Mouse (Mus musculus): ENCODE results near the gene Henmt1.

Gene Henmt1

DNA sequence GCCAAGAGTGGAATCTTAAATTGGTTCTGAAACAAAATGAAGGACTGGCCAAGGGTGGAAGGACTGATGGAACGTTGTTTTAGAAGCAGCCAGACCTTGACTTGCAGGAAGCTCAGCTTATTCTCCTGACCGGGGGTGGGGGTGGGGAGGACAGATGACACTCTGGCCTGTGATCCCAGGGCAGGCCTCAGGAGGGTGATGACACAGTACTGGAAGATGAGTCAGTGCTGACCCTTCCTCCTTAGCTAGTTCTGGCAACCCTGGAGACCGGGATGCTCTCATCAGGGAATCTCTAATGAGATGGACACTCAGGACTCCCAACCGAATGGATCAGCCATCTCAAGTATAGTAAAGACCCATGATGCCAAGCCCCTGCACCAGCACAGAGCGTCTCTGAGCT is 66.1 kb downstream of the Henmt1 start:
- no peak for DNase-seq

GRCm38 (mm10) chr3:109008180-109008579 is 68.5 kb downstream of the Henmt1 start:
- no peak for DNase-seq
